2 mouse cellular contexts compared by ENCODE assay signal in the genomic region with DNA sequence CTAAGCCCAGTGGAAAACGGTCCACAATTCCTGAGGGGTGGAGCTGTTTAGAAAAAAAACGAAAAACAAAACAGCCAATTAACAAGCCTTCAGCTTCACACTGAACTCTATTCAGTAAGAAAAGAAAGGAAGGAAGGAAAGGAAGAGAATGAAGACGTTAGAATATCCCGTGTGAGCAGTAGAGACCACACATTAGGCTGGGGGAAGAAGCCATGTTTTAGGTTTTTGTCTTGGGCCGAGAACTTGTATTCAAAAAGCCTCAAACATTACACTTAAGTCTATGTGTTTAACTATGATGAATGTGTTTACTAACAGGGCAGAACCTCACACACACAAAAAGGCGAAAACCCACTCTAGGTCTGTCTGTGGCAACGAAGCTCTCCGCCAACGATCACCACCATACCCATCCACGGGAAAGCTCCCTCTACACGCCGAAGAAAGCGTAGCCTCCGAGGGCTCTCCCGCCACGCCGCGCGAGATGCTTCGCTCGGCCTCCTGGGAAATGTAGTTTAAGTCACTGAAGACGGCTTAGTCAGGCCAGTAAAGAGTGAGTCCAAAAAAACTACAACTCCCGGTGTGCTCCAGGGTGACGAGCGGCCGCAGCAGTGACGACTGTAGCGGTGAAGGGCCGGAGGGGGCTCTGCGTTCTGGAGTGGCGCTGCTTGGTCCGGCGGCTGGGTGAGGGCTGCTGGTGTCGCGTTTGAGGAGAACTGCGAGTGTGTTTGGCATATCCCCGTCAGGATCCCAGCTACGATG.
TF ChIP-seq lines count a peak whose summit lies in the region.

No protein-coding gene starts in this region.

TF ChIP-seq in C2C12, 6 proteins besides CTCF, POLR2A, EP300 and RAD21:
- TF ChIP-seq MYOD1 (IDR thresholded peaks at IDR 0.05; ENCODE audit: control insufficient read depth, insufficient read length, low read depth) (no peak), CEBPB (IDR thresholded peaks at IDR 0.05; ENCODE audit: low read depth) (no peak), MAX (IDR thresholded peaks at IDR 0.05) (peak; percentile 87)

TF ChIP-seq in myocyte, 11 proteins besides CTCF, POLR2A, EP300 and RAD21:
- peak; percentile 87 for TF ChIP-seq POLR2AphosphoS2 (IDR thresholded peaks at IDR 0.05; ENCODE audit: insufficient read length, low read depth)
- TF ChIP-seq MYOD1 (IDR thresholded peaks at IDR 0.05; ENCODE audit: control insufficient read depth in 1 of 3, insufficient read length in 2 of 3, low read depth in 2 of 3), result no peak
- peak; percentile 22 for TF ChIP-seq E2F4 (IDR thresholded peaks at IDR 0.05; ENCODE audit: insufficient read depth)
TF ChIP-seq in myocyte: peak in this region for 2.
